Mouse (Mus musculus): Measurements from ENCODE around the gene Tomm22. TPM values are rescaled to one million over a fixed set of nuclear protein-coding genes. Genes with fewer than 3 reads are reported as not detected.

The Tomm22 gene
- polyA plus RNA-seq, 1 experiment from 2014 or later = 231 TPM

DNA sequence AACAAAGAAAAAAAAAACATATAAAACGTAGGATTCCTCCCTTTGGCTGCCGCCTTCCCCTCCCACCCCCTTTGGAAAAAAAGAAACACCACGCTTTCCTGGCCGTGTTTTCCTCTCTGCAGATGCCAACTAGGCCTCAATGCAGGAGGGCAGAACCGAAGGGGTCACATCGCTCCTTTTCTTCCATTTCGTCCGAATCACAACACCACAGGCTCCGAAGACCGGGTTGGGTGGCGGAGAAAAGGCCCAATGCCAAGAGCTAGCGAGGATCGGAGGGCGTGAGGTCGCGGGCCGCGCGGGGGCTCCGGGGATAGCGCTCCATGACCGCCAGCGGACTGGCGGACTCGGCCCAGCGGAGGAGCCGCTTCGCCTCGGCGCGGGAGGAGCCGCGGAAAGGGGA is 16.5 kb downstream of the Tomm22 start:
- WGBS = 0% methylated on average over 30 of the region's 33 CpGs
- Histone ChIP-seq H3K4me1 (peaks cover 68% of the 10 kb centered on the region), H3K36me3 (no peaks in the 10 kb centered on the region)

DNA sequence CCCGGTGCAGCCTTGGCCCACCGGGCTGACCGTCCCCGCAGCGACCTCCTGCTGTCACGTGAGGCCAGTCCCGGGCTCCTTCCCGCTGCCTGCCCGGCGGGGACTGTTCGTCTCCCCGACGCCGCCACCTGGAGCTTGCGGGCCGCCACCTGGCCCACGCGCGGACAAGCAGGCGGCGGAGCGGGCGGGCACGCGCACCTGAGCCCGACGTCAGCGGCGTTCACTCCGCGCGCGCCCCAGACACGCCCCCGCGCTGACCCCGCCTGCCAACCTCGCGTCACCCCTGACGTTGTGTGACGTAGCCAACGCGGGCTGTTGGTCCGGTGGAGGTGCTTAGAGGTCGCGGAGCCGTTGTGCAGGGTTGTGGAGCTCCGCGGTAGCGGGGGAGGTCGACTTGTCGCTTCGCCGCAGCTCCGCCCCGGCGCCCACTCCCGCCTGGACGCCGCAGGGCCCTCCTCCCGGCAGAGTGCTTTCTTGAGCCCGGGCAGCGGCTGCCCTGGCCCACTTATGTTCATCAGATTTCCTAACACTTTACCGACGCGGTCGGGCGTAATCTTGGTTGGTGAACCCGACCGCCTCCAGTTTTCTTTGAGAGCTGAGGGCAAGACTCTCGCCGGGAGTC is 17.1 kb downstream of the Tomm22 start, which contains the start of gene Josd1:
Gene Josd1 (minus strand): TSS at position 274 of the 622 bp plus-strand sequence.
- WGBS = under 1% methylated on average over 72 of the region's 72 CpGs
- ATAC-seq (ENCODE audit: low FRiP score) = peak; percentile 62
- H3K9me3 ChIP-seq (replicated peaks) = no peaks in the 10 kb centered on the region
- peaks cover 68% of the 10 kb centered on the region for H3K4me1 ChIP-seq
- peak within 1 kb of the TSS; percentile 78 for H3K9ac ChIP-seq (replicated peaks)
- H3K27me3 ChIP-seq (replicated peaks) = no peaks in the 10 kb centered on the region
- no peaks in the 10 kb centered on the region for H3K36me3 ChIP-seq
- H3K27ac ChIP-seq (replicated peaks) = peak within 1 kb of the TSS; percentile 94
- peak within 1 kb of the TSS; percentile 75 for H3K4me3 ChIP-seq (replicated peaks)
- H3K4me2 ChIP-seq = peak within 1 kb of the TSS; percentile 82

More for the DNA sequence above, 16.5 kb downstream of the Tomm22 start:
- no peak for ATAC-seq (ENCODE audit: low FRiP score)
- Histone ChIP-seq H3K4me3 (replicated peaks) (peak overlapping the region; percentile 75), H3K27me3 (replicated peaks) (no peaks in the 10 kb centered on the region), H3K9me3 (replicated peaks) (no peaks in the 10 kb centered on the region), H3K27ac (replicated peaks) (peak overlapping the region; percentile 94), H3K4me2 (peak overlapping the region; percentile 82), H3K9ac (replicated peaks) (peak overlapping the region; percentile 78)

- Histone ChIP-seq H3K4me1 (peaks cover 68% of the 10 kb centered on the region), H3K27me3 (replicated peaks) (no peaks in the 10 kb centered on the region), H3K4me2 (peak overlapping the region; percentile 82), H3K9me3 (replicated peaks) (no peaks in the 10 kb centered on the region), H3K36me3 (no peaks in the 10 kb centered on the region), H3K9ac (replicated peaks) (peak overlapping the region; percentile 78), H3K27ac (replicated peaks) (peak overlapping the region; percentile 94), H3K4me3 (replicated peaks) (peak overlapping the region; percentile 75)
- WGBS = 5% methylated on average over 8 of the region's 8 CpGs
- no peak for ATAC-seq (ENCODE audit: low FRiP score)
Measured at GRCm38 (mm10) chr15:79688268-79688956, 17.8 kb downstream of the Tomm22 start.

DNA sequence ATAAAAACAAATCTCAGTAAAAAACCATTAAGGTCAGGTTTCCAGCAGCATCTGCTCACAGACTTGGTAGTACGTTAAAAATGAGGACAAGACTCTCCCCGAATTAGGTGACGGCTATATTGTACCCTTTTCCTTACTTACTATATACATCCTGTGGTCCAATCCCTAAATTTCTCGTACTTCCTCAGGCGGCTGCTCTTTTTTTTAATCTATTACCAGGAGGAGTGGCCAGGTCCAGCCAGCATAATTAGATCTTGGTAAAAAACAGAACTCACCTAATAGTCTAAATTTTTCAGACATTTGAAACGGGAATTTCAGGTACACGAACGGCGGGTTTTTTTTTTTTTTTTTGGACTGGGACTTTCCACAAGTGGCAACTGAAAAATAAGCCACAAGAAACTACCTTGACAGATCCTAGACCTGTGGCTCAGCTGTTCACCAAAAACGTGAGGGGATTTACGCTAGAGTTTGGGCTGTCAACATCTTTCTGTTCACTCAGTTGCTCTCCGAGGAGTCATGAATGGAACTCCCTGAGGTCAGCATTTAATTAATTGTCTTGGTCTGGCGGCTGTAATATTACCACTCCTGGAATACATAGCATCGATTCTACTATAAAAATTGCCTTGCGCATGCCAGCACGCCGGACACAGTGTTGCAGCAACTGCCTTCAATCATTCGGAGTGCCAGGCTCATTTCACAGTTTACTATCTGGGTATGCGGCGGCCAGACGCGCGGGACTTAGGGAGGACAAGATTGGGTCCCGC is 19.2 kb downstream of the Tomm22 start:
- Histone ChIP-seq H3K27ac (replicated peaks) (peak overlapping the region; percentile 86), H3K4me3 (replicated peaks) (peak overlapping the region; percentile 75), H3K9me3 (replicated peaks) (no peaks in the 10 kb centered on the region), H3K27me3 (replicated peaks) (no peaks in the 10 kb centered on the region), H3K9ac (replicated peaks) (peak overlapping the region; percentile 48; the same call in 1 of the 2 replicates), H3K4me2 (peak overlapping the region; percentile 77), H3K36me3 (0 out of 2 replicates have a peak, but pooled peaks cover 3% of the 10 kb centered on the region), H3K4me1 (peaks cover 62% of the 10 kb centered on the region)
- WGBS = 17% methylated on average over 24 of the region's 24 CpGs
- no peak for ATAC-seq (ENCODE audit: low FRiP score)

DNA sequence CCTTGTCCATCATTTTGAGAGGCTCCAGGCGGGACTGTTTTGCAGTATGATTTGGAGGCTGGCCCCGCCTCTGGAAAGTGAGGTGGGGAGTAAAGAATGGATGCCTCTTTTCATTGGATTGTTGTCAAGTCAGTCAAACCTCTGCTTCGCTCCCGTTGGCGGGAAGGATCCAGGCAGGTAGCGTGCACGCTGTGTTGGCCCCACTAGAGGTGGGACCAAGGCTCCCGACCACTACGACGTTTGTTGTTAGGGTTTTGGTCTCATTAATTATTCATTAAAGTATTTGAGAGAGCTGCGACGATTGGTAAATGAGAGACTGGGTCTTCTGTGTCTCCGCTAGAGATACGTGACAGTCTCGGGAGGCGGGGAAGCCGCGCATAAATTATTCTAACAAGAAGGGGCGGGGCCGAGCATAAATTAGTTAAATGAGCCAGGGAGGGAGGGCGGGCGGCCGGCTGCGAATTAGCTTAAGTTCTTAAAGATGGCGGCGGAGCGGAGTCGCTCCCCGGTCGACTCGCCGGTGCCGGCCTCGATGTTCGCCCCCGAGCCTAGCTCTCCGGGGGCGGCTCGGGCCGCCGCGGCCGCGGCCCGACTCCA is 19.9 kb downstream of the Tomm22 start, which contains the start of gene Gtpbp1:
Gene Gtpbp1 (plus strand): TSS at position 420 of the 597 bp plus-strand sequence.
- Histone ChIP-seq H3K27me3 (replicated peaks) (no peaks in the 10 kb centered on the region), H3K36me3 (peaks cover 3% of the 10 kb centered on the region; the same call in 1 of the 2 replicates), H3K9me3 (replicated peaks) (no peaks in the 10 kb centered on the region), H3K27ac (replicated peaks) (peak within 1 kb of the TSS; percentile 86), H3K4me2 (peak within 1 kb of the TSS; percentile 77), H3K9ac (replicated peaks) (peak within 1 kb of the TSS; percentile 75), H3K4me1 (peaks cover 55% of the 10 kb centered on the region), H3K4me3 (replicated peaks) (peak within 1 kb of the TSS; percentile 75)
- peak; percentile 96 for ATAC-seq (ENCODE audit: low FRiP score)
- under 1% methylated on average over 45 of the region's 45 CpGs for WGBS

DNA sequence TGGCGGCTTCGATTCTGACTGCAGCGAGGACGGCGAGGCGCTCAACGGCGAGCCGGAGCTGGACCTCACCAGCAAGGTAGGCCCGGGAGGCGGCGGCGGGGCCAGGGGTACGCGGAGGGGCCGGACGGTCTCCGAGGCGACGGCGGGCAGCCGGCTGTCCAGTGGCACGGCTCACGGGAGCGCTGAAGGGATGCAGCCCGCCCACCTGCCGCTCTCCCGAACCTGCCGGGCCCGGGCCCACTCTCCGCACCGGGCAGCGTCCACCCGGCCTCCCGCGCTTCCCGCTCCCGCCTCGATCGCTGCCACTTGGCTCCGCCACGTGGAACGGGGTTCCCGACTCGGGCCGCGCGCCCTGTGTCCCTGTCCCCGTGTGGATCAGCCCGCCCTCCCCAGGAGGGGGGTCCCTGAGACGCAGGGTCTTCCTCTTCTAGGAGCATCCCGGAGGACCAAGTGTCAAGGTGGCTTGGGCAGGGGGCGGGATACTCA is 20.4 kb downstream of the Tomm22 start:
- H3K4me2 ChIP-seq = peak overlapping the region; percentile 73
- H3K27me3 ChIP-seq (replicated peaks) = no peaks in the 10 kb centered on the region
- peaks cover 6% of the 10 kb centered on the region; the same call in 1 of the 2 replicates for H3K36me3 ChIP-seq
- H3K4me1 ChIP-seq = peaks cover 50% of the 10 kb centered on the region
- peak overlapping the region; percentile 75 for H3K9ac ChIP-seq (replicated peaks)
- 0% methylated on average over 36 of the region's 53 CpGs for WGBS
- peak overlapping the region; percentile 86 for H3K27ac ChIP-seq (replicated peaks)
- no peaks in the 10 kb centered on the region for H3K9me3 ChIP-seq (replicated peaks)
- ATAC-seq (ENCODE audit: low FRiP score) = peak; percentile 18
- peak overlapping the region; percentile 75 for H3K4me3 ChIP-seq (replicated peaks)

DNA sequence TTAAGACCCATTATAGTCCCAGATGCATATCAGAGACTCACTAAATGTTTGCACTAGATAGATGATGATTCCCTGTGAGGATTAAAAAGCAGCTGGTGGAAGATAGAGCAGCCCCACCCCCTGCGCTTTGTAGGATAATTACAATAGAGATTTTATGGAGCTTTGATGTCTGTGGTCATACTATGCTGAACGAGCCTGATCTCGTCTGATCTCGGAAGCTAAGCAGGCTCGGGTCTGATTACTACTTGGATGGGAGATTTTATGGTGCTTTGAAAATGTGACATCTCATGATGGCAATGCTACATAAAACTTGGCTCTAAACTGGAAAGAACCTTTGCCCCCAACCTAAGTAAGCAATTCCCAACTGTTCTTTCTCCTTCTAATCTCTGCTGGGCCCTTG is 21.7 kb downstream of the Tomm22 start:
- Histone ChIP-seq H3K4me2 (peak overlapping the region; percentile 73), H3K36me3 (peaks cover 13% of the 10 kb centered on the region; the same call in 1 of the 2 replicates), H3K4me1 (peaks cover 44% of the 10 kb centered on the region), H3K27ac (replicated peaks) (no peak overlapping the region), H3K27me3 (replicated peaks) (no peaks in the 10 kb centered on the region), H3K9me3 (replicated peaks) (no peaks in the 10 kb centered on the region), H3K9ac (replicated peaks) (no peak overlapping the region), H3K4me3 (replicated peaks) (peak overlapping the region; percentile 75; the same call in 1 of the 2 replicates)
- no peak for ATAC-seq (ENCODE audit: low FRiP score)
- 42% methylated on average over 5 of the region's 5 CpGs for WGBS

DNA sequence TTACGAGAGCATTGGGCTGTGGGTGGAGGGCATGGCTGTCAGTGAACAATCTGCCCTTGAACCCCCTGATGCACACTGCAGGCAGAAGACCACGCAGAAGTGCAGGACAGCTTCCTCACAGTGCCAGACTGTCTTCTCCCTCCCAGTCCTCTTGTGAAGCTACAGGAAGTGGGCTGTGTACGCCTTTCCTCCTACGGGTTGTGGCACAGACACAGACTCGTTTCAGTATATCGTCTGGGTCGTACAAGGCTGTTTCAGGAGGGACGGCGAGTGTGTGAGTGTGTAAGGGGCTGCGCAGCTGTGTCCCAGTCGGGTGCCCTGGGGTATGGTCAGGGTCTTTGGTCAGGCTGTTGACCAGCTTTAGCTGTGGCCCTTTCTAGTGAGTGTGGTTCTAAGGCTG is 23.1 kb downstream of the Tomm22 start:
- Histone ChIP-seq H3K4me1 (peaks cover 43% of the 10 kb centered on the region), H3K27me3 (replicated peaks) (no peaks in the 10 kb centered on the region), H3K4me3 (replicated peaks) (no peak overlapping the region), H3K4me2 (no peak overlapping the region), H3K27ac (replicated peaks) (no peak overlapping the region), H3K9ac (replicated peaks) (no peak overlapping the region), H3K36me3 (peaks cover 13% of the 10 kb centered on the region; the same call in 1 of the 2 replicates), H3K9me3 (replicated peaks) (no peaks in the 10 kb centered on the region)
- no peak for ATAC-seq (ENCODE audit: low FRiP score)
- WGBS = 83% methylated on average over 11 of the region's 11 CpGs

DNA sequence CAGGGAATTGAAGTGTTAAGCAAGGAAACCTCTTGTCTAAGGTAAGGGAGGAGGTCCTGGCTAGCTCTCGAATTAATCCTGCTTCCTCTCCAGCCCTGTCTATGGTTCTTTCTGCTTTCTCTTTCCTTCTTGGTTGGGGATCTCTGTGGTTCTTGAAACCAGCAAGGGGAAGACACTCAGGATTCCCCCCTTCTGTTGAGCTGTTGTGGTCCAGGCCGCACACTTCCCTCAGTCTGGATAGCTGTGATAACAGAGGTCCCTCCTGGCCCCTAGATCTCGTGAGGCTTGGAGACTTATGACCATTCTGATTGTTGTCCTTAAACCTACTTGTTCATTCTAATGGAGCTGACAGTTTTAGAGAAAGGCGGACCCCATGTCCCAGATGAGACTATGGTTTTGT is 23.9 kb downstream of the Tomm22 start:
- H3K27ac ChIP-seq (replicated peaks) = no peak overlapping the region
- H3K36me3 ChIP-seq = peaks cover 18% of the 10 kb centered on the region; the same call in 1 of the 2 replicates
- WGBS = 92% methylated on average over 4 of the region's 4 CpGs
- H3K4me2 ChIP-seq = no peak overlapping the region
- peaks cover 42% of the 10 kb centered on the region for H3K4me1 ChIP-seq
- no peaks in the 10 kb centered on the region for H3K9me3 ChIP-seq (replicated peaks)
- H3K9ac ChIP-seq (replicated peaks) = no peak overlapping the region
- H3K4me3 ChIP-seq (replicated peaks) = no peak overlapping the region
- H3K27me3 ChIP-seq (replicated peaks) = no peaks in the 10 kb centered on the region
- no peak for ATAC-seq (ENCODE audit: low FRiP score)

- Histone ChIP-seq H3K27me3 (replicated peaks) (no peaks in the 10 kb centered on the region), H3K9ac (replicated peaks) (no peak overlapping the region), H3K4me3 (replicated peaks) (no peak overlapping the region), H3K27ac (replicated peaks) (no peak overlapping the region), H3K36me3 (peaks cover 18% of the 10 kb centered on the region; the same call in 1 of the 2 replicates), H3K9me3 (replicated peaks) (no peaks in the 10 kb centered on the region), H3K4me2 (no peak overlapping the region), H3K4me1 (peaks cover 35% of the 10 kb centered on the region)
- 73% methylated on average over 3 of the region's 3 CpGs for WGBS
- ATAC-seq (ENCODE audit: low FRiP score) = no peak
Measured at GRCm38 (mm10) chr15:79695516-79695915, 24.9 kb downstream of the Tomm22 start.

- 0 out of 2 replicates have a peak overlapping the region, but pooled peaks have one; percentile 48 for H3K27ac ChIP-seq (replicated peaks)
- peaks cover 18% of the 10 kb centered on the region; the same call in 1 of the 2 replicates for H3K36me3 ChIP-seq
- H3K4me3 ChIP-seq (replicated peaks) = no peak overlapping the region
- H3K9ac ChIP-seq (replicated peaks) = no peak overlapping the region
- 92% methylated on average over 2 of the region's 2 CpGs for WGBS
- peaks cover 33% of the 10 kb centered on the region for H3K4me1 ChIP-seq
- no peak for ATAC-seq (ENCODE audit: low FRiP score)
- H3K9me3 ChIP-seq (replicated peaks) = no peaks in the 10 kb centered on the region
- no peak overlapping the region for H3K4me2 ChIP-seq
- no peaks in the 10 kb centered on the region for H3K27me3 ChIP-seq (replicated peaks)
Measured at GRCm38 (mm10) chr15:79696508-79696907, 25.8 kb downstream of the Tomm22 start.
